Mouse (Mus musculus) embryonic facial prominence, embryonic 12.5 days (tissue): ENCODE results near the gene Ifng. TPM values are rescaled to one million over a fixed set of nuclear protein-coding genes. Genes with fewer than 3 reads are reported as not detected.
"Not testable (repeated sequence)": the region's sequence is repeated elsewhere in the genome, so short reads cannot be mapped to it uniquely, and the experiment has no call there.

Experiments used
- ATAC-seq: fragments of 200-750 bp; cut with Nextera tagmentation; 2 replicates; pipeline ENCODE4 v1.8.0; 2017; ENCODE audit not compliant: insufficient number of reproducible peaks, insufficient read depth, low FRiP score, low TSS enrichment
- H3K27ac ChIP-seq: fragments of 300-500 bp; sonication (generic); 2 replicates; pipeline ENCODE4 v1.5.1; 2016; ENCODE audit warnings: mild to moderate bottlenecking
- H3K27me3 ChIP-seq: fragments of 300-500 bp; sonication (generic); 2 replicates; pipeline ENCODE4 v1.6.1; 2016; ENCODE audit warnings: mild to moderate bottlenecking, moderate library complexity
- H3K36me3 ChIP-seq: fragments of 300-500 bp; sonication (generic); 2 replicates; pipeline ENCODE4 v1.6.1; 2016; ENCODE audit warnings: mild to moderate bottlenecking
- H3K4me1 ChIP-seq: fragments of 300-500 bp; sonication (generic); 2 replicates; pipeline ENCODE4 v1.6.1; 2016
- H3K4me2 ChIP-seq: fragments of 300-500 bp; sonication (generic); replicated peaks from 2 replicates; pipeline ENCODE4 v1.6.1; 2016; ENCODE audit warnings: mild to moderate bottlenecking, moderate library complexity
- H3K4me3 ChIP-seq: fragments of 300-500 bp; sonication (generic); 2 replicates; pipeline ENCODE4 v1.5.1; 2016; ENCODE audit warnings: mild to moderate bottlenecking
- H3K9ac ChIP-seq: fragments of 300-500 bp; sonication (generic); 2 replicates; pipeline ENCODE4 v1.6.1; 2016; ENCODE audit warnings: mild to moderate bottlenecking, moderate library complexity
- H3K9me3 ChIP-seq: fragments of 300-500 bp; sonication (generic); 2 replicates; pipeline ENCODE4 v1.6.1; 2016; ENCODE audit warnings: mild to moderate bottlenecking, moderate library complexity
- WGBS: fragments of 180-500 bp; shearing (Covaris S2); methylation state at CpG from one replicate; pipeline ENCODE4 v1.1.7; 2016; 5-methylcytosine and 5-hydroxymethylcytosine counted together
- polyA plus RNA-seq: library from polyadenylated mRNA; unstranded; fragments of >200 nt; fragmentation: Nextera tagmentation; extraction: Ambion mirVana; gene quantifications from 2 replicates; pipeline ENCODE4 v1.2.1, GENCODE M21; 2016

Gene Ifng
- polyA plus RNA-seq, 1 experiment from 2014 or later: not detected

DNA sequence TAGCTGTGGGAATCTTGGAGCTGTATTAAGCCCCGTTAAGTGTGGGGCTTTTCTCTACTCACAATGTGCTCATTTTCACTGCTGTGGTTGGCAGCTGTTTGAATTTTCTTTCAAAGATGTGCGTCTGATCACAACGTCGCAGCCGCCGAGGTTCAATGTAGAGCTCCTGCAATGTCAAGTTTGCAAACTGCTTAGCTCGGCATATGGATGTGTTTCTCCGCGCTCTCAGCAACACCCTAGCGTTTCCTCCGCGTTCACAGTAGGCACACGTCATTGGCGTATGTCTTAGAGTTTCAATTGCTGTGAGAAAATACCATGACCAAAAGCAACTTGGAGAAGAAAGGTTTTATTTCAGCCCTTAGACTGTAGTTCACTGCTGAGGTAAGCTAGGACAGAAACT lies 5.1 kb downstream of the Ifng start:
- Histone ChIP-seq H3K36me3 (no peaks in the 10 kb centered on the region), H3K4me1 (no peaks in the 10 kb centered on the region), H3K9me3 (no peaks in the 10 kb centered on the region), H3K9ac (no peak overlapping the region), H3K27ac (no peak overlapping the region), H3K4me3 (no peak overlapping the region), H3K27me3 (no peaks in the 10 kb centered on the region), H3K4me2 (no peak overlapping the region)
- ATAC-seq: no peak
- 80% methylated on average over 14 of the region's 14 CpGs for WGBS

- WGBS: 56% methylated on average over 2 of the region's 2 CpGs
These were observed 10.9 kb downstream of the Ifng start for GRCm38 (mm10) chr10:118451747-118452146.

DNA sequence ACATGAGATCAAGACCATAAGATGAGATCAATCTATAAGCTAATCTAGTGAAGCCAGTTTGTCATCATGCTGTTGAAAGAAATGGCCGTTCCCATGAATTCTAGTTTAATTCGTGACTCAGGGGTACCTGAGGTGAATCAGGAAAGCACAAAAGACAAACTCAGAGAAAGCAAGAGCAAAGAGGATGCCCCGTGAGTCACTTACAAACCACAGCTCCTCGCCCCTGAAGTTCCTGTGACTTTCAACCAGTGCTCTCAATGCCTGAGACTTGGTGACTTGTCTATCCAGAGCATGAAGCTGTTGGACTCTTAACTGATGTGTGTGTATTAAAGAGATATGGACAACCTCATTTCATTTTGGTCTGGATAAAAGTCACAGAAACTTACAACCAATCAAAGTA lies 17.9 kb downstream of the Ifng start:
- 85% methylated on average over 4 of the region's 4 CpGs for WGBS
- Histone ChIP-seq H3K27ac (no peak overlapping the region), H3K27me3 (no peaks in the 10 kb centered on the region), H3K4me3 (no peak overlapping the region), H3K4me1 (no peaks in the 10 kb centered on the region), H3K9ac (no peak overlapping the region), H3K36me3 (no peaks in the 10 kb centered on the region), H3K4me2 (no peak overlapping the region), H3K9me3 (no peaks in the 10 kb centered on the region)
- no peak for ATAC-seq

More at GRCm38 (mm10) chr10:118451747-118452146, 10.9 kb downstream of the Ifng start:
- no peak overlapping the region for H3K9ac ChIP-seq
- no peak overlapping the region for H3K27ac ChIP-seq
- H3K4me1 ChIP-seq: no peaks in the 10 kb centered on the region
- no peaks in the 10 kb centered on the region for H3K9me3 ChIP-seq
- H3K27me3 ChIP-seq: no peaks in the 10 kb centered on the region
- no peak overlapping the region for H3K4me3 ChIP-seq
- ATAC-seq: no peak
- H3K4me2 ChIP-seq: no peak overlapping the region
- H3K36me3 ChIP-seq: no peaks in the 10 kb centered on the region

- WGBS: 72% methylated on average over 6 of the region's 6 CpGs
- Histone ChIP-seq H3K9me3 (no peaks in the 10 kb centered on the region), H3K36me3 (no peaks in the 10 kb centered on the region), H3K4me2 (no peak overlapping the region), H3K4me3 (no peak overlapping the region), H3K4me1 (no peaks in the 10 kb centered on the region), H3K9ac (no peak overlapping the region), H3K27me3 (no peaks in the 10 kb centered on the region), H3K27ac (no peak overlapping the region)
- no peak for ATAC-seq
These were observed 20.4 kb downstream of the Ifng start for GRCm38 (mm10) chr10:118461126-118461767.

DNA sequence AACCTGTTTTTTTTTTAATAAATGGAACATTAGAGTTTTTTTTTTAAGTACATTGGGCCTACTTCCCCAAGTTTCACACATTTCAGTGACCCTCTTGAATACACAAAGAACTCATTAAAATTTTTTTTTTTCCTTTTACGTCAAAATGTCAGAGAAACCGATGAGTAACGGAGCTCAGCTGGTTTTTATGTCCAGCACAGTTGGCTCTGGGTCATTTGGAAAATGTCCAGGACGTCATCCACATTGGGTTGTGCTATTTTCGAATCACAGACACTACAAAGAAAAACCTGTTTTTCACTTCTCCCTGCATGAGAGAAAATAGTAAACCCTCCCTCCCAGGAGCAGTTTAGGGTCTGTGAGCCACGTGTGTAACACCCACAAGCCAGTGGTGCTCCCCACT lies 25.6 kb downstream of the Ifng start:
- Histone ChIP-seq H3K4me3 (no peak overlapping the region), H3K36me3 (no peaks in the 10 kb centered on the region), H3K9ac (no peak overlapping the region), H3K27me3 (no peaks in the 10 kb centered on the region), H3K4me1 (no peaks in the 10 kb centered on the region), H3K4me2 (no peak overlapping the region), H3K9me3 (no peaks in the 10 kb centered on the region), H3K27ac (no peak overlapping the region)
- no peak for ATAC-seq
- 72% methylated on average over 6 of the region's 6 CpGs for WGBS

- whole genome bisulfite sequencing: 76% methylated on average over 3 of the region's 3 CpGs
- H3K9me3 ChIP-seq: no peaks in the 10 kb centered on the region
These were observed 28.2 kb downstream of the Ifng start for GRCm38 (mm10) chr10:118469047-118469446.

GRCm38 (mm10) chr10:118470296-118470957 lies 29.6 kb downstream of the Ifng start:
- Histone ChIP-seq H3K9me3 (no peaks in the 10 kb centered on the region), H3K27ac (no peak overlapping the region), H3K4me2 (no peak overlapping the region), H3K4me1 (no peaks in the 10 kb centered on the region), H3K4me3 (no peak overlapping the region), H3K9ac (no peak overlapping the region), H3K36me3 (no peaks in the 10 kb centered on the region), H3K27me3 (no peaks in the 10 kb centered on the region)
- 69% methylated on average over 13 of the region's 13 CpGs for WGBS
- no peak for ATAC-seq

More at GRCm38 (mm10) chr10:118469047-118469446, 28.2 kb downstream of the Ifng start:
- H3K4me1 ChIP-seq: no peaks in the 10 kb centered on the region
- no peaks in the 10 kb centered on the region for H3K27me3 ChIP-seq
- no peak overlapping the region for H3K4me3 ChIP-seq
- H3K36me3 ChIP-seq: no peaks in the 10 kb centered on the region
- no peak for ATAC-seq
- H3K4me2 ChIP-seq: no peak overlapping the region
- no peak overlapping the region for H3K9ac ChIP-seq
- no peak overlapping the region for H3K27ac ChIP-seq

DNA sequence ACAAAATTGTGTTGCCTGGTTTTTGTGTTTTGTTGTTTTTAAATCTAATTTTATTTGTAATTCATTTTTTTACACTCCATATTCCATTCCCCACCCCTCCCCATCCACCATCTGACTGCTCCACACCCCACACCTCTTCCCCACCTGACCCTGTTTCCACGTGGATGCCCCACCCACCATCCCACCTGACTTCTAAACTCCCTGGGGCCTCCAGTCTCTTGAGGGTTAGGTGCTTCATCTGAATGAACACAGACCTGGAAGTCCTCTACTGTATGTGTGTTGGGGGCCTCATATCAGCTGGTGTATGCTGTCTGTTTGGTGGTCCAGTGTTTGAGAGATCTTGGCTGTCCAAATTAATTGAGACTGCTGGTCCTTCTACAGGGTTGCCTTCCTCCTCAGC lies 32.0 kb downstream of the Ifng start:
- ATAC-seq, H3K27me3 ChIP-seq, H3K9me3 ChIP-seq, H3K4me3 ChIP-seq, H3K36me3 ChIP-seq, H3K27ac ChIP-seq, H3K4me2 ChIP-seq, H3K4me1 ChIP-seq, H3K9ac ChIP-seq: not testable (repeated sequence)
- WGBS: 65% methylated on average over 1 of the region's 1 CpGs

GRCm38 (mm10) chr10:118476696-118477095 lies 35.9 kb downstream of the Ifng start:
- 83% methylated on average over 2 of the region's 2 CpGs for WGBS
- H3K27me3 ChIP-seq: no peaks in the 10 kb centered on the region
- H3K36me3 ChIP-seq: no peaks in the 10 kb centered on the region
- no peak overlapping the region for H3K27ac ChIP-seq
- ATAC-seq: no peak
- H3K4me2 ChIP-seq: no peak overlapping the region
- no peaks in the 10 kb centered on the region for H3K9me3 ChIP-seq
- no peaks in the 10 kb centered on the region for H3K4me1 ChIP-seq
- no peak overlapping the region for H3K9ac ChIP-seq
- no peak overlapping the region for H3K4me3 ChIP-seq

DNA sequence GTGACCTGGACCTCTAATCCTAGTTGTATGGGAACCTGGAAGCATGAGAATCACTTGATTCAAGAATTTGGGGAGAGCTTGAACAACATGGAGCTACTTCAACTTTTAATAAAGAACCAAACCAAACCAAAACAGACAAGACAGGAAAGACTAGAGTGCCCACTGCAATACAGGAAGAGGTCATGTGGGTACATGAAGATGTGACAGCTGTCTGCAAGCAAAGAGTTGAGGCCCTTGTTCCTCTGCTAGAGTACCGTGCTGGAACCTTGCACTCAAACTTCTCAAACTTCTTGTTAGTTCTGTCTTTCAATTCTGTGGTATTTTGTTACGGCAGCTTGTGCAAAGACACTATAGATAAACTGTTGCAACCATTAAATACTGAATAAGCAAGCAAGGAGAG lies 36.5 kb downstream of the Ifng start:
- Histone ChIP-seq H3K27me3 (no peaks in the 10 kb centered on the region), H3K9me3 (no peaks in the 10 kb centered on the region), H3K36me3 (no peaks in the 10 kb centered on the region), H3K4me2 (no peak overlapping the region), H3K27ac (no peak overlapping the region), H3K4me1 (no peaks in the 10 kb centered on the region), H3K4me3 (no peak overlapping the region), H3K9ac (no peak overlapping the region)
- no peak for ATAC-seq
- WGBS: 85% methylated on average over 2 of the region's 2 CpGs

- no peak overlapping the region for H3K9ac ChIP-seq
- no peak overlapping the region for H3K27ac ChIP-seq
- no peak for ATAC-seq
- no peaks in the 10 kb centered on the region for H3K36me3 ChIP-seq
- no peak overlapping the region for H3K4me2 ChIP-seq
- no peak overlapping the region for H3K4me3 ChIP-seq
- H3K9me3 ChIP-seq: no peaks in the 10 kb centered on the region
- H3K27me3 ChIP-seq: no peaks in the 10 kb centered on the region
- 56% methylated on average over 4 of the region's 4 CpGs for WGBS
- no peaks in the 10 kb centered on the region for H3K4me1 ChIP-seq
These were observed 38.4 kb downstream of the Ifng start for GRCm38 (mm10) chr10:118479244-118479643.

- H3K9me3 ChIP-seq: no peaks in the 10 kb centered on the region
- H3K36me3 ChIP-seq: no peaks in the 10 kb centered on the region
- no peak overlapping the region for H3K9ac ChIP-seq
- no peak for ATAC-seq
- no peak overlapping the region for H3K4me3 ChIP-seq
- no peaks in the 10 kb centered on the region for H3K4me1 ChIP-seq
- no peaks in the 10 kb centered on the region for H3K27me3 ChIP-seq
- no peak overlapping the region for H3K27ac ChIP-seq
- WGBS: 98% methylated on average over 5 of the region's 5 CpGs
- no peak overlapping the region for H3K4me2 ChIP-seq
These were observed 39.3 kb downstream of the Ifng start for GRCm38 (mm10) chr10:118480118-118480517.
